Mouse (Mus musculus): ENCODE measurements around the gene Fcer1g. TPM values are rescaled to one million over a fixed set of nuclear protein-coding genes. Genes with fewer than 3 reads are reported as not detected.

The Fcer1g gene
- polyA plus RNA-seq (2021), result 0.49 TPM

DNA sequence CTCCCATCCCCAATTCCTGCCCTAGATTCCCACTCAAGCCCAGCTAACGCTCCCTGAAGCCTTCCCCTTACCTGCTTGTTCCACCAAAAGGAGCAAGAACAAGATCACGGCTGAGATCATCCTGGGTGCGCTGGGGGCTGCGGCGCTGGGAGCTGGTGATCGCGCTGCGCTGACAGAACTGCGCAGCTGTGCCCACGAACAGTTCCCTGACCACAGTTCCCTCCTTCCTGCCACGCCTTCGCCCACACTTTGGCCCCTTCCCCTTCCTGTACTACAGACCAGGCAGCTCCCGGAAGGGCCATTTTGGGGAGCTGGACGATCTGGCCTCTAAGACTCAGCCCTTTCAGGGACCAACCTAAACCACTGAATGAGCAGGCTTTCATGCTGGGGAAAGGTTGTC is at the start of gene Fcer1g:
Gene Fcer1g (minus strand): TSS at position 240 of the 400 bp plus-strand sequence.
- ATAC-seq, result no peak
- CTCF ChIA-PET, result interaction anchor here (1.5 to 2.0 kb wide), 2 partner anchors 11 to 47 kb away, joined by 4 read pairs; partner anchors contain the start of gene Ppox
- H3K27me3 ChIP-seq, result no peaks in the 10 kb centered on the region
- TF ChIP-seq CTCF (IDR thresholded peaks at IDR 0.05), result no peak
- no peak for DNase-seq (ENCODE audit: low read depth, low spot score)
- POLR2A ChIA-PET, result interaction anchor here (1.0 to 1.8 kb wide), 4 partner anchors 9 to 78 kb away, joined by 3 to 6 read pairs (median 4); partner anchors contain the start of genes Ndufs2 and Tomm40l
- in situ Hi-C loops (cut with MboI; ENCODE audit: low pct_unique_long_range_greater_than_20kb), result no loop called here

DNA sequence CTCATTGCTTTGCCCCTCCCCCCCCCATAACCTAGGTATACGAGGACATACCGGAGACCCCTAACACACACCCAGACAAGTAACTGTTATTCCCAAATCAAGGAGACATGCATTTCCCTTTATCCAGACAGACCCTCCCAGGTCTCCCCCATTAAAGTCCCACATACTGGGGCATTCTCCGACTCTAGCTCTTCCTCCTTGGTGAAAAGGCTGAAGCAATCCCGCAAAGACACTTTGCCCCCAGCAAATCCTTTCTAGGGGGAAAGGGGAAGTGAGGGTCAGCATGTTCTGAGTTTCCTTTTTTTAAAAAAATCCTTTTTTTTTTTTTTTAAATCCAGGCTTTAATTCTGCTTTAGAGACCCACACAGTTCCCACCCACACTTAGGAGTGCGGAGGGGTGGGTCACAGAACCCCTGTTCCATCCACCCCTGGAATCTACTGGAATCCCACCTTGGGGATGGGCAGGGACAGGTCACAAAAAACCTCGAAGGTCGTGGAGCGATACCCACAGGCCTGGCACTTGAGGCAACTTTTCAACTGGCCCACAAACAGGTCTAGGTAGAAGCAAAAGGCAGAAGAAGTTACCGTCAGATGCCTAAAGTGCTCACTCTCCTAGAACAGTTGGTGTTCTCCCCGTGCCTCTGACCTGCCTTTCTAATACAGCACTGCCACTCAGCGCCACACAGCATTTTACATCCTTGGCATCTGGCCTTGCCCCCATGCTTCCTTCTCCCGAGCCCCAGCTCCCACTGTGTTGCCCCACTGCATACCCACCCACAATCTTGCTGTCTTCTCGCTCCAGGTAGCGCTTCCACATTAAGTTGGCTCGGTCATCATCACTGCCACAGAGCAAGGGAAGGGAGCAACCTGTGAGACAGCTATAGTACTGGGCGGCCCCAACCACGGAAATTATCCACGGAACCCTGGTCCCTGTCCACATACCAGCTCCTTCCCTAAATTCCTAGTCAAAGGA is 49.3 kb upstream of the Fcer1g start:
- in situ Hi-C loops (cut with MboI; ENCODE audit: low pct_unique_long_range_greater_than_20kb), result no loop called here
- no peak for TF ChIP-seq CTCF (IDR thresholded peaks at IDR 0.05)
- ATAC-seq, result no peak
- no peak for DNase-seq (ENCODE audit: low read depth, low spot score)
- ChIA-PET CTCF (no interaction called here), POLR2A (interaction anchor here (0.6 to 0.9 kb wide), 2 partner anchors 51 to 70 kb away, joined by 3 read pairs; partner anchors contain the start of gene Nr1i3)
- no peaks in the 10 kb centered on the region for H3K27me3 ChIP-seq

DNA sequence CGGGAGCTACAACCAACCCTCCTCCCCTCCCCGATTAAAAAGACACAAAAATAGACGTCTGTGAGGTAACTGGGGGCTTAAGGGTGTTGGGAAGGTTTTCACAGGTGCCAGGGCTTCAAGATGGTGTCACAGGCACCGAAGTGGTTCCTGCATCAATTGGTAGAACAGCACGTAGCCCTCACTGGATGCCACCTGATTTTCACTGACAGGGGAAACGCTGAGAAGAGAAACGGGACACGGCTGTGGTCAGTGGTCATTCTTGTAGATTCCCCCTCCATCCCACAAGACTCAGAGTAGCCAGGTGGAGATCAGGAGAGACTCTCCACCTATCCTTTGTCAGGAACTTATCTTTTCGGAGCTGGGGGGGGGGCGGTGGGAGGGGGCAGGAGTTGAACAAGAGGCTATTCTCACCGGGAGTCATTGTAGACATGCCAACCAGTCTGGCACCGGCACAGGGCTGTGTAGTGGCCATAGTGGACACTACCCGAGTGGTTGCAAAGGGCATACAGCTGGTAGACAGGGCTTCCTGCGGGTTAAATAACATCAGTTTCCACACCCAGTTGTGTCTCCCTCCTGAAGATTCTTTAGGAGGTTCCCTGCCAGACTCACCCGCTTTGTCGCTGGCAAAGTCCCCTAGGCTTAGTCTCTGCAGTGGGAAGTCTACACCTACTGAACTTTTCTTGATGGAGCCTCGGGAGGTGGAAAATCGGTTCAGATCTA is 48.1 kb upstream of the Fcer1g start:
- in situ Hi-C loops (cut with MboI; ENCODE audit: low pct_unique_long_range_greater_than_20kb), result no loop called here
- POLR2A ChIA-PET, result no interaction called here

DNA sequence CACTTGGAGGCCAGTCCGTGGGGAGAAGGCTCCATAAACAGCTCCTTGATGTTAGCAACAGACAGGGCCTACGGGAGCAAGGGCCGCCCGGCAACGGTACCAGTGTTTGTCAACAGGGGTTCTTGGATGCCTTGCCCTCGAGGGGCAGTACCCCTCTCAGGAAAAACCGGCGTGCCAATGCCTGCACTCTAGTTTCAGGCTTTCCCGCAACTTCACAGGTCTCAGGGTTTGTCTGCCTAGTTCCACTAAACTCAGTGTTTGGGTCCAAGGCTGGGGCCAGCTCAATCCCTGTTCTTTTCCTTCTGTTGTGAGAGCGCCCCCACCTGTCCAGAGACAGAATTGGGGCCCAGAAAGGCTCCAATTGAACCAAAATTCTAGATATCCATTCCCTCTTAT is 47.4 kb upstream of the Fcer1g start:
- in situ Hi-C loops (cut with MboI; ENCODE audit: low pct_unique_long_range_greater_than_20kb), result no loop called here
- no peak for DNase-seq (ENCODE audit: low read depth, low spot score)
- ChIA-PET POLR2A (interaction anchor here (1.2 kb wide), 1 partner anchor 9 kb away, joined by 5 read pairs; no protein-coding TSS in a partner anchor), CTCF (interaction anchor here (0.7 to 2.2 kb wide), 16 partner anchors 9 to 179 kb away, joined by 3 to 17 read pairs (median 4); partner anchors contain the start of genes B4galt3, Cfap126, Fcer1g and Ndufs2)
- H3K27me3 ChIP-seq, result no peaks in the 10 kb centered on the region
- peak; percentile 68 for ATAC-seq
- no peak for TF ChIP-seq CTCF (IDR thresholded peaks at IDR 0.05)

More for the DNA sequence above, 48.1 kb upstream of the Fcer1g start:
- CTCF ChIA-PET, result interaction anchor here (0.7 to 2.2 kb wide), 10 partner anchors 8 to 171 kb away, joined by 3 to 17 read pairs (median 4); partner anchors contain the start of genes B4galt3 and Ndufs2
- ATAC-seq (no peak), DNase-seq (ENCODE audit: low read depth, low spot score) (no peak)
- H3K27me3 ChIP-seq, result no peaks in the 10 kb centered on the region
- TF ChIP-seq CTCF (IDR thresholded peaks at IDR 0.05), result no peak

DNA sequence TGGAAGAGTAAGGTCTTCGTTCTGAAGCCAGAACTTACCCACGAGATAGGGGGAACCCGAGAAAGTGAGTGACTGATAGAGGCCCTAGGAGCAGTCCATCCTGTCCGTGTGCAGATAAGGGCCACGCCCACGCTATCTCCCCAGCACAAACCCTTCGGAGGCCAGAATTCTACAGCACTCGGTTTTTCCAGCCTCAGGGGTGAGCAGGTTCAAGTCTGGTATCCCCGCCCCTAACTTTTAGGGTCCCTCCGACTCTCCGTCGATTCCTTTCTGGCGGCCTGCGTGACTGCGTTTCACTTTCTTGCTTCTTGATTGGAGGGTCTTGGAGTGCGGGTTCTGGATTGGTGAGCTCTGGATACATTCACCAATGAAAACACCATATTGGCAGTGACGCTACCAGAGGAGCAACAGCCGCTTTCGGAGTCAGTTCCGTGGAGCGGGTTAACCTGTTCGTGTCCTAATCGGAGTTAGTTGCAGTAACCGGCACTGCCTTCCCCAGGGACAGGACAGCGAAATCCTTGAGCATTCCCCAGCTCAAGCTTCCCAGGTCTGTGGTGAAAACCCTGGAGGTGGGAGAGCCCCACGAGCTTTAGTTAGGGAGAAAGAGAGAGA is 46.9 kb upstream of the Fcer1g start, which contains the start of gene Ppox:
Gene Ppox (minus strand): TSS at position 271 of the 612 bp plus-strand sequence.
- no peaks in the 10 kb centered on the region for H3K27me3 ChIP-seq
- POLR2A ChIA-PET, result interaction anchor here (1.2 kb wide), 1 partner anchor 9 kb away, joined by 5 read pairs; no protein-coding TSS in a partner anchor
- no peak for TF ChIP-seq CTCF (IDR thresholded peaks at IDR 0.05)
- CTCF ChIA-PET, result interaction anchor here (0.7 to 2.2 kb wide), 17 partner anchors 9 to 179 kb away, joined by 3 to 17 read pairs (median 4); partner anchors contain the start of genes B4galt3, Cfap126, Fcer1g and Ndufs2
- in situ Hi-C loops (cut with MboI; ENCODE audit: low pct_unique_long_range_greater_than_20kb), result no loop called here
- ATAC-seq, result peak; percentile 97
- DNase-seq (ENCODE audit: low read depth, low spot score), result no peak

DNA sequence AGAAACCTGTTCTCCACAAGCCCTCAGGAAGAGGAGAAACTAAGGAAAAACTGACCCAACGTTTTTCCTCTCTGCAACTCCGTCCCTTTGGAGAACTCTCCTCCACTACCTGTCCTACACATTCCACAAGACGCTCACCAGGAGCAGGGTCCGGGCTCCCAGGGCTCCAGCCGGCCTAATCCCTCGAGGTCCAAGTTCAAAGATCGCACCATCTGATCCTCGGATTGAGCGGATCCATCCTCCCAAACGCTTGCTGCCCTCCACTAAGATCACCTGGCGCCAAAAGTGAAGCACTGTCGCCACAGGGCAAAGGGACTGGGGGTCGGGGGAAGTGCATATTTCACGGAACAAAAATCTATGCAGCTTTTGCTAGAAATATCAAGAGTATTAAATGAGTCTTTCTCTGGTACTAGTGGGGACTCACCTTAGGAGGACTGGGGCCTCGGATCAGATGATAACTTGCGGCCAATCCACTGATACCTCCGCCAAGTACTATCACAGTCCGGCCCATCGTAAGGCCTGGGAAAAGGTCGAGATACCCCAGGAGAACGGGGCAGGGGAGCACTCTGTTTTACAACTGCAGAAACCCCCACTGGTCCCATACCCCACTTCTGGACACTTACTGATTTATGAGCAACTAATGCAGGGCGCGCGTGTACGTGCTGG is 46.2 kb upstream of the Fcer1g start:
- ATAC-seq, result no peak
- TF ChIP-seq CTCF (IDR thresholded peaks at IDR 0.05), result no peak
- CTCF ChIA-PET, result interaction anchor here (0.7 to 2.2 kb wide), 9 partner anchors 11 to 178 kb away, joined by 3 to 11 read pairs (median 3); partner anchors contain the start of genes Cfap126 and Ufc1
- POLR2A ChIA-PET, result interaction anchor here (1.2 kb wide), 1 partner anchor 8 kb away, joined by 5 read pairs; no protein-coding TSS in a partner anchor
- H3K27me3 ChIP-seq, result no peaks in the 10 kb centered on the region
- in situ Hi-C loops (cut with MboI; ENCODE audit: low pct_unique_long_range_greater_than_20kb), result no loop called here
- DNase-seq (ENCODE audit: low read depth, low spot score), result no peak

DNA sequence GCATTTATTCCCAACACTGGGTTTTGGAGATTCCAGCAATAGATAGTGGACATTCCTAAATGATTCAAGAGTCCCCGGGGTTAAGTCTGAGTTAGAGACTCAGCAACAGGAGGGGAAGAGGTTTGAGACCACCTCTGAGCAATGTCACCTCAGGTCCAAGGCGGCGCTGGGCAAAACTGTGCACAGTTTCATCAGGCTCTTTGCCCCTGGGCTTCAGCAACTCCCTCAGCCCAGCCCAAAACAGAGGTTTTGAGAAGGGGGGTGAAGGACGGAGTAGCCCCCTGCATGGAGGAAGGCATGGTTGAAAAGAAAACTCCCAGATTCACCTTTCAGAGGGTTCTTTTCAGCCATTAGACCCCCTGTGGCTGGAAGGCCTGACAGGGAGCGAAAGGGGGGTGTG is 45.6 kb upstream of the Fcer1g start:
- ChIA-PET CTCF (interaction anchor here (1.8 kb wide), 1 partner anchor 22 kb away, joined by 5 read pairs; no protein-coding TSS in a partner anchor), POLR2A (no interaction called here)
- in situ Hi-C loops (cut with MboI; ENCODE audit: low pct_unique_long_range_greater_than_20kb), result no loop called here
- ATAC-seq, result no peak
- no peaks in the 10 kb centered on the region for H3K27me3 ChIP-seq
- TF ChIP-seq CTCF (IDR thresholded peaks at IDR 0.05), result no peak
- no peak for DNase-seq (ENCODE audit: low read depth, low spot score)

DNA sequence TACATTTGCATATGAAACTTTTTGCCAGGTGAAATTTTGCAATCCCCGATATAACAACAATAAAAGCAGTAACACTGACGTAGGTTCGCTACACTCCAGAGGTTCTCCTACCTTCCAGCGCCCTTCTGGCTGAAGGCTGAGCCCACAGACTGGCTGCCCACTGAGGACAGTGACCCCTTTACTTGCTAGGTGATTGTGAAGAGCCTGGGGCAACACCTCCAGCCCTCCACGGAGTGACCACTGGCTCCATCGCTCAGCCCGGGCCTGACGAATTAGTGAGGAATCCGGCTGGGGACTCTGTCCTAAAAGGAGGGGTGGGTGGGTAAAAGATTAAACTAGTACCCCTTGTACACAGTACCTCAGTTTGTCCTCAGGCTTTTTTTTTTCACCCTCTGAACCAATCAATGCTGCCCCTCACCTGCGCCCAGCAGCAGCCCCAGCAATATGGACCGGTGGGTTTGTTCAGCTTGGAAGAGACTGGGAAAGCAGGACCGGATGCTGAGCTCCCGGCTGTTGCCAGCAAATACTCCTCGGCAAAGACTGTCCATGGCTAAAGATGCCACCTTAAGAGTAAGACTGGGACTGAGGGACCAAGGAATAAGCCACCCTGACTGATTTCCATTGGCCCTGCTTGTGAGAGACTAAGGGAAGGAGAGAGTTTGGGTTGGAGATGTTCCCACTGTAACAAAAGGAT is 45.0 kb upstream of the Fcer1g start:
- ATAC-seq (no peak), DNase-seq (ENCODE audit: low read depth, low spot score) (no peak)
- no peaks in the 10 kb centered on the region for H3K27me3 ChIP-seq
- ChIA-PET POLR2A (no interaction called here), CTCF (interaction anchor here (1.0 kb wide), 1 partner anchor 168 kb away, joined by 4 read pairs; no protein-coding TSS in a partner anchor)
- no peak for TF ChIP-seq CTCF (IDR thresholded peaks at IDR 0.05)
- in situ Hi-C loops (cut with MboI; ENCODE audit: low pct_unique_long_range_greater_than_20kb), result no loop called here

DNA sequence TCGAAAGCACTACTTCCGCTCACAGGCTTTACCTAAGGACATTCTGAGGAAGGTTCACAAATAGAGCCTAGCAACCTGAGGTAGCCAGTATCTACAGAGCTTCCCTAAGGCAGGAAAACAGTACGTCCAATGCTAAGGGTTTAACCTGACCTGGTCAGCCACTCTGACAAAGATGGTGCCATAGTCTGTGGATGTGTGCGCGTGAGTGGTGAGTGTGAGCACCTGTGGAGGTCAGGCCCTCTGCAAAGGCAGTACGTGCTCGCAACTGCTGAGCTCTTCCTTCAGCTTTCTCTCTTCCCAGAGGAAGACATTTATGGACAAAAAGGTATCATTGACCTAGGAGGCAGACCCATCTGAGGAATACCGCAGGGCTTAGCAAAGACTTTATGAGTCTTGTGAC is 44.3 kb upstream of the Fcer1g start:
- DNase-seq (ENCODE audit: low read depth, low spot score) (no peak), ATAC-seq (no peak)
- no peaks in the 10 kb centered on the region for H3K27me3 ChIP-seq
- CTCF ChIA-PET, result interaction anchor here (1.0 kb wide), 1 partner anchor 167 kb away, joined by 4 read pairs; no protein-coding TSS in a partner anchor
- POLR2A ChIA-PET, result interaction anchor here (2.2 kb wide), 1 partner anchor 8 kb away, joined by 8 read pairs; no protein-coding TSS in a partner anchor
- TF ChIP-seq CTCF (IDR thresholded peaks at IDR 0.05), result no peak
- in situ Hi-C loops (cut with MboI; ENCODE audit: low pct_unique_long_range_greater_than_20kb), result no loop called here
